Mouse (Mus musculus) erythroblast, embryonic 14.5 days (primary cell): ENCODE data around the gene Nxpe3.

Experiments used
- GATA1 ChIP-seq: IDR thresholded peaks from 2 replicates; pipeline ENCODE4 v1.6.1; 2012; ENCODE audit warnings: low read length, inconsistent platforms, mixed read lengths
- TAL1 ChIP-seq: IDR thresholded peaks from 3 replicates; pipeline ENCODE4 v1.6.1; 2012; ENCODE audit warnings: low read length, inconsistent platforms, mixed read lengths

GRCm38 (mm10) chr16:55924010-55924409 is 28.9 kb upstream of the Nxpe3 start:
- no peak for TF ChIP-seq GATA1
- TF ChIP-seq TAL1: no peak
